In genomic region chr3:101101184-101101583, GRCm38 (mm10) we compare ENCODE assay signal across 24 mouse cellular contexts. TPM values are rescaled to one million over a fixed set of nuclear protein-coding genes. Genes with fewer than 3 reads are reported as not detected.
DNase-seq lines count a peak whose midpoint lies in the region; ATAC-seq and TF ChIP-seq lines count a peak whose summit lies in the region.
"Had no signal": no experiment of that assay in that cellular context is flagged by ENCODE, and none has a peak within 500 bp of the region (broad histone marks: within the 10 kb centered on the region; RNA-seq: fewer than 3 reads in every experiment).

No protein-coding gene starts in this region.

- no peak for ATAC-seq in hindbrain, postnatal 0 days
- no peak for ATAC-seq in hindbrain, embryonic 12.5 days (ENCODE audit: low FRiP score)
- no peak for ATAC-seq in midbrain, postnatal 0 days (ENCODE audit: low FRiP score)
- ATAC-seq in midbrain, embryonic 15.5 days (replicated peaks): no peak
- ATAC-seq: activated CD4-positive, CD25-positive, alpha-beta regulatory T cell, adult 4 months; forebrain, embryonic 14.5 days; forebrain, postnatal 0 days; hindbrain, embryonic 16.5 days; inflammation-experienced regulatory T-cells, adult 6 months; intestine, embryonic 16.5 days had no signal

- TF ChIP-seq CTCF in cerebellum, adult 2 months (IDR thresholded peaks at IDR 0.05; ENCODE audit: borderline replicate concordance, insufficient read depth, low read depth, low read length): no peak
- TF ChIP-seq CTCF in hindbrain, postnatal 0 days (IDR thresholded peaks at IDR 0.05; ENCODE audit: low read depth): no peak
- no peak for TF ChIP-seq CTCF in midbrain, postnatal 0 days (IDR thresholded peaks at IDR 0.05)

- H3K4me1 ChIP-seq in cerebellum, adult 2 months (ENCODE audit: control insufficient read depth, insufficient read depth, low read length): peaks cover 3% of the 10 kb centered on the region
- peaks cover 18% of the 10 kb centered on the region; the same call in 1 of the 2 replicates for H3K4me1 ChIP-seq in hindbrain, postnatal 0 days (ENCODE audit: insufficient read depth, low read length)
- peaks cover 11% of the 10 kb centered on the region for H3K4me1 ChIP-seq in hindbrain, embryonic 12.5 days
- H3K4me1 ChIP-seq in midbrain, postnatal 0 days (ENCODE audit: insufficient read depth, low read length): peaks cover 13% of the 10 kb centered on the region
- peaks cover 26% of the 10 kb centered on the region for H3K4me1 ChIP-seq in midbrain, embryonic 15.5 days

- H3K27ac ChIP-seq in cerebellum, adult 2 months (ENCODE audit: insufficient read depth, low read length): no peak overlapping the region
- no peak overlapping the region for H3K27ac ChIP-seq in hindbrain, postnatal 0 days
- no peak overlapping the region for H3K27ac ChIP-seq in hindbrain, embryonic 12.5 days
- no peak overlapping the region for H3K27ac ChIP-seq in midbrain, postnatal 0 days (ENCODE audit: low read depth, low read length)
- H3K27ac ChIP-seq in midbrain, embryonic 15.5 days: no peak overlapping the region
- H3K27ac ChIP-seq: embryonic facial prominence, embryonic 12.5 days; heart, adult 2 months; hindbrain, embryonic 13.5 days had no signal

- no peaks in the 10 kb centered on the region for H3K9me3 ChIP-seq in hindbrain, postnatal 0 days (ENCODE audit: low read length)
- no peaks in the 10 kb centered on the region; the same call in 1 of the 2 replicates for H3K9me3 ChIP-seq in hindbrain, embryonic 12.5 days (replicated peaks)
- no peaks in the 10 kb centered on the region for H3K9me3 ChIP-seq in midbrain, postnatal 0 days (ENCODE audit: low read length)
- H3K9me3 ChIP-seq in midbrain, embryonic 15.5 days: no peaks in the 10 kb centered on the region
- H3K9me3 ChIP-seq: embryonic facial prominence, embryonic 12.5 days; embryonic facial prominence, embryonic 15.5 days; hindbrain, embryonic 13.5 days had no signal

- TF ChIP-seq POLR2A in cerebellum, adult 2 months (IDR thresholded peaks at IDR 0.05; ENCODE audit: borderline replicate concordance, insufficient read depth, low read length): no peak

- H3K4me3 ChIP-seq in cerebellum, adult 2 months (replicated peaks; ENCODE audit: insufficient read depth, low read depth, low read length): no peak overlapping the region
- H3K4me3 ChIP-seq in hindbrain, postnatal 0 days (ENCODE audit: low read length): no peak overlapping the region
- H3K4me3 ChIP-seq in hindbrain, embryonic 12.5 days: no peak overlapping the region
- H3K4me3 ChIP-seq in midbrain, postnatal 0 days (ENCODE audit: low read depth, low read length): no peak overlapping the region
- H3K4me3 ChIP-seq in midbrain, embryonic 15.5 days: no peak overlapping the region
- H3K4me3 ChIP-seq: embryonic facial prominence, embryonic 12.5 days; embryonic facial prominence, embryonic 15.5 days; heart, adult 2 months; hindbrain, embryonic 13.5 days had no signal

- no peaks in the 10 kb centered on the region for H3K36me3 ChIP-seq in hindbrain, postnatal 0 days (ENCODE audit: insufficient read depth, low read length)
- H3K36me3 ChIP-seq in hindbrain, embryonic 12.5 days: no peaks in the 10 kb centered on the region
- no peaks in the 10 kb centered on the region for H3K36me3 ChIP-seq in midbrain, postnatal 0 days (ENCODE audit: insufficient read depth, low read length)
- H3K36me3 ChIP-seq in midbrain, embryonic 15.5 days (replicated peaks): no peaks in the 10 kb centered on the region
- H3K36me3 ChIP-seq: embryonic facial prominence, embryonic 15.5 days; hindbrain, embryonic 13.5 days had no signal

- H3K27me3 ChIP-seq in cerebellum, adult 2 months (ENCODE audit: control insufficient read depth, insufficient read depth, low read length): no peaks in the 10 kb centered on the region
- no peaks in the 10 kb centered on the region for H3K27me3 ChIP-seq in hindbrain, postnatal 0 days (ENCODE audit: insufficient read depth, low read length)
- H3K27me3 ChIP-seq in hindbrain, embryonic 12.5 days: no peaks in the 10 kb centered on the region
- no peaks in the 10 kb centered on the region for H3K27me3 ChIP-seq in midbrain, postnatal 0 days (ENCODE audit: insufficient read depth, low read length)
- no peaks in the 10 kb centered on the region for H3K27me3 ChIP-seq in midbrain, embryonic 15.5 days (replicated peaks)
- H3K27me3 ChIP-seq: embryonic facial prominence, embryonic 12.5 days; embryonic facial prominence, embryonic 15.5 days; hindbrain, embryonic 13.5 days had no signal

- H3K4me2 ChIP-seq in hindbrain, postnatal 0 days (ENCODE audit: low read depth, low read length): no peak overlapping the region
- H3K4me2 ChIP-seq in hindbrain, embryonic 12.5 days (replicated peaks): no peak overlapping the region
- H3K4me2 ChIP-seq in midbrain, postnatal 0 days (ENCODE audit: low read depth, low read length, poor library complexity, severe bottlenecking): no peak overlapping the region
- H3K4me2 ChIP-seq in midbrain, embryonic 15.5 days: no peak overlapping the region
- H3K4me2 ChIP-seq: embryonic facial prominence, embryonic 12.5 days; embryonic facial prominence, embryonic 15.5 days; heart, embryonic 11.5 days; hindbrain, embryonic 13.5 days had no signal

- DNase-seq in cerebellum, adult 2 months: peak; percentile 34 to 54
- DNase-seq in cerebellum, adult 11-12 months: no peak
- DNase-seq in cerebellum, postnatal 25 days: peak; percentile 64 to 79
- DNase-seq in cerebellum, adult 11 months: no peak
- DNase-seq in hindbrain, postnatal 0 days (ENCODE audit: low spot score): peak; percentile 59
- peak; percentile 60 for DNase-seq in midbrain, postnatal 0 days (ENCODE audit: low spot score)
- DNase-seq: adrenal gland, adult 8-10 months; adrenal gland, postnatal 25 days; forebrain, postnatal 0 days; gastrocnemius, postnatal 25 days; heart, adult 2 months; kidney, adult 18-20 months had no signal

- H3K9ac ChIP-seq in hindbrain, postnatal 0 days (replicated peaks; ENCODE audit: low read length): no peak overlapping the region
- H3K9ac ChIP-seq in hindbrain, embryonic 12.5 days: no peak overlapping the region
- H3K9ac ChIP-seq in midbrain, postnatal 0 days (replicated peaks; ENCODE audit: low read length, poor library complexity, severe bottlenecking): no peak overlapping the region
- no peak overlapping the region for H3K9ac ChIP-seq in midbrain, embryonic 15.5 days
- H3K9ac ChIP-seq: embryonic facial prominence, embryonic 12.5 days; embryonic facial prominence, embryonic 15.5 days; forebrain, postnatal 0 days; hindbrain, embryonic 13.5 days had no signal

- 43% methylated on average over 7 of the region's 7 CpGs for WGBS in cerebellum, adult 2 months
- 67% methylated on average over 7 of the region's 7 CpGs for WGBS in hindbrain, postnatal 0 days
- 95% methylated on average over 7 of the region's 7 CpGs for WGBS in hindbrain, embryonic 12.5 days
- WGBS in midbrain, postnatal 0 days: 88% methylated on average over 7 of the region's 7 CpGs
- 77% methylated on average over 7 of the region's 7 CpGs for WGBS in midbrain, embryonic 15.5 days

RNA-seq across cellular contexts. Expression of gene Ptgfrn, which starts 8.9 kb away (rescaled TPM):
- 4.5 and 4.6 TPM in 2 replicates for polyA plus RNA-seq in cerebellum, adult 2 months (2012; rRNA removed)
- total RNA-seq in hindbrain, postnatal 0 days (2014; rRNA removed): 51.0 and 52.5 TPM in 2 replicates
- 3.9 and 4.1 TPM in 2 replicates for polyA plus RNA-seq in hindbrain, postnatal 0 days (2015; fragmentation: Nextera tagmentation; extraction: Ambion mirVana)
- 3.2 and 3.6 TPM in 2 replicates for polyA plus RNA-seq in hindbrain, embryonic 12.5 days (2016; fragmentation: Nextera tagmentation; extraction: Ambion mirVana)
- total RNA-seq in midbrain, postnatal 0 days (2014; rRNA removed): 53.9 and 58.5 TPM in 2 replicates
- polyA plus RNA-seq in midbrain, postnatal 0 days (2015; fragmentation: Nextera tagmentation; extraction: Ambion mirVana): 3.7 and 3.8 TPM in 2 replicates
- polyA plus RNA-seq in midbrain, embryonic 15.5 days (2015; fragmentation: Nextera tagmentation; extraction: Ambion mirVana): 2.6 and 2.7 TPM in 2 replicates
- total RNA-seq: common myeloid progenitor, adult 5-6 weeks had no signal

Comparison
In these comparisons a context has a peak if more than half of its experiments do, and no peak if none do; other contexts are left out.
1. DNase-seq: peak in cerebellum, adult 2 months (2 of 2), cerebellum, postnatal 25 days (2 of 2), hindbrain, postnatal 0 days (single experiment) and midbrain, postnatal 0 days (single experiment); none in cerebellum, adult 11-12 months (single experiment) and cerebellum, adult 11 months (single experiment).